Mouse (Mus musculus): ENCODE data around the gene Sirpa. TPM values are rescaled to one million over a fixed set of nuclear protein-coding genes. Genes with fewer than 3 reads are reported as not detected.
A peak's percentile ranks its signal among the peaks of the same experiment; 100 is the strongest.

Sirpa gene
- polyA plus RNA-seq, 1 experiment from 2014 or later, result 30.1 TPM

- Histone ChIP-seq H3K27ac (ENCODE audit: low read length) (no peak overlapping the region), H3K27me3 (replicated peaks; ENCODE audit: insufficient read depth, low read length) (no peaks in the 10 kb centered on the region), H3K4me3 (ENCODE audit: low read depth, low read length) (no peak overlapping the region), H3K36me3 (ENCODE audit: insufficient read depth, low read length) (no peaks in the 10 kb centered on the region), H3K4me1 (ENCODE audit: insufficient read depth, low read depth, low read length) (no peaks in the 10 kb centered on the region), H3K9me3 (ENCODE audit: low read length) (no peaks in the 10 kb centered on the region), H3K4me2 (replicated peaks; ENCODE audit: low read depth, low read length) (no peak overlapping the region), H3K9ac (replicated peaks; ENCODE audit: low read depth) (no peak overlapping the region)
- no peak for ATAC-seq
- DNase-seq (ENCODE audit: low spot score), result no peak
- WGBS, result 71% methylated on average over 2 of the region's 2 CpGs
- TF ChIP-seq EP300 (IDR thresholded peaks at IDR 0.05), result no peak
- TF ChIP-seq CTCF (IDR thresholded peaks at IDR 0.05), result no peak
Observed at GRCm38 (mm10) chr2:129606899-129607298, 14.3 kb downstream of the Sirpa start.

DNA sequence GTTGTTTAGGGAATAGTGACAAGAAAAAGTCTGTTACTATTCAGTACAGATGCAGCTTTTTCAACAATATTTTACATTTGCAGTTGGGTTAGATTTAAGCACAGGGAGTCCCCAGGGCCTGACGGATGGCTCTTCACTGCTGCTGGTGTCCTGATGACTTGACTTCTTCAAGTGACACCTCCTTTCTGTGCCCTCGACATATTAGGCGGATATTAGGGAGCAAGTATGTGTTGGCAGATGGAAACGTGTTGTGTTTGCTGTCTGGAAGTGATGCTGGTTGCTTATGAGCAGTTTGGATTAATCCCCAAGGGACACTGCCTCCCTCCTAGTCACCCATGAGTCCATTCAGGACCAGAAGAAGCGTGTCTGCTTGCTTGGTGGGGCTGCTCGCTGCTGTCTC, 21.3 kb downstream of the Sirpa start:
- H3K9ac ChIP-seq (replicated peaks; ENCODE audit: low read depth), result no peak overlapping the region
- H3K27ac ChIP-seq (ENCODE audit: low read length), result no peak overlapping the region
- H3K4me1 ChIP-seq (ENCODE audit: insufficient read depth, low read depth, low read length), result no peaks in the 10 kb centered on the region
- H3K9me3 ChIP-seq (ENCODE audit: low read length), result 0 out of 2 replicates have a peak, but pooled peaks cover 3% of the 10 kb centered on the region
- WGBS, result 57% methylated on average over 6 of the region's 6 CpGs
- H3K4me2 ChIP-seq (replicated peaks; ENCODE audit: low read depth, low read length), result no peak overlapping the region
- DNase-seq (ENCODE audit: low spot score), result peak; percentile 63
- H3K36me3 ChIP-seq (ENCODE audit: insufficient read depth, low read length), result no peaks in the 10 kb centered on the region
- no peaks in the 10 kb centered on the region for H3K27me3 ChIP-seq (replicated peaks; ENCODE audit: insufficient read depth, low read length)
- TF ChIP-seq CTCF (IDR thresholded peaks at IDR 0.05) (no peak), EP300 (IDR thresholded peaks at IDR 0.05) (no peak)
- ATAC-seq, result peak; percentile 62
- H3K4me3 ChIP-seq (ENCODE audit: low read depth, low read length), result no peak overlapping the region

GRCm38 (mm10) chr2:129614482-129615185, 22.0 kb downstream of the Sirpa start:
- WGBS, result 61% methylated on average over 10 of the region's 10 CpGs
- no peak for ATAC-seq
- 0 out of 2 replicates have a peak, but pooled peaks cover 3% of the 10 kb centered on the region for H3K9me3 ChIP-seq (ENCODE audit: low read length)
- H3K4me2 ChIP-seq (replicated peaks; ENCODE audit: low read depth, low read length), result no peak overlapping the region
- no peak overlapping the region for H3K27ac ChIP-seq (ENCODE audit: low read length)
- H3K4me3 ChIP-seq (ENCODE audit: low read depth, low read length), result no peak overlapping the region
- no peaks in the 10 kb centered on the region for H3K36me3 ChIP-seq (ENCODE audit: insufficient read depth, low read length)
- H3K27me3 ChIP-seq (replicated peaks; ENCODE audit: insufficient read depth, low read length), result no peaks in the 10 kb centered on the region
- DNase-seq (ENCODE audit: low spot score), result no peak
- H3K9ac ChIP-seq (replicated peaks; ENCODE audit: low read depth), result no peak overlapping the region
- H3K4me1 ChIP-seq (ENCODE audit: insufficient read depth, low read depth, low read length), result no peaks in the 10 kb centered on the region
- TF ChIP-seq CTCF (IDR thresholded peaks at IDR 0.05), result no peak

- Histone ChIP-seq H3K4me3 (ENCODE audit: low read depth, low read length) (no peak overlapping the region), H3K9ac (replicated peaks; ENCODE audit: low read depth) (no peak overlapping the region), H3K4me1 (ENCODE audit: insufficient read depth, low read depth, low read length) (no peaks in the 10 kb centered on the region), H3K27ac (ENCODE audit: low read length) (no peak overlapping the region), H3K36me3 (ENCODE audit: insufficient read depth, low read length) (no peaks in the 10 kb centered on the region), H3K4me2 (replicated peaks; ENCODE audit: low read depth, low read length) (no peak overlapping the region), H3K27me3 (replicated peaks; ENCODE audit: insufficient read depth, low read length) (no peaks in the 10 kb centered on the region), H3K9me3 (ENCODE audit: low read length) (0 out of 2 replicates have a peak, but pooled peaks cover 3% of the 10 kb centered on the region)
- 76% methylated on average over 7 of the region's 7 CpGs for WGBS
- ATAC-seq (no peak), DNase-seq (ENCODE audit: low spot score) (no peak)
- TF ChIP-seq CTCF (IDR thresholded peaks at IDR 0.05) (no peak), EP300 (IDR thresholded peaks at IDR 0.05) (no peak)
Observed at GRCm38 (mm10) chr2:129620148-129620547, 27.5 kb downstream of the Sirpa start.

GRCm38 (mm10) chr2:129620881-129621280, 28.2 kb downstream of the Sirpa start:
- TF ChIP-seq CTCF (IDR thresholded peaks at IDR 0.05) (no peak), EP300 (IDR thresholded peaks at IDR 0.05) (no peak)
- ATAC-seq, result no peak
- 89% methylated on average over 5 of the region's 5 CpGs for WGBS

DNA sequence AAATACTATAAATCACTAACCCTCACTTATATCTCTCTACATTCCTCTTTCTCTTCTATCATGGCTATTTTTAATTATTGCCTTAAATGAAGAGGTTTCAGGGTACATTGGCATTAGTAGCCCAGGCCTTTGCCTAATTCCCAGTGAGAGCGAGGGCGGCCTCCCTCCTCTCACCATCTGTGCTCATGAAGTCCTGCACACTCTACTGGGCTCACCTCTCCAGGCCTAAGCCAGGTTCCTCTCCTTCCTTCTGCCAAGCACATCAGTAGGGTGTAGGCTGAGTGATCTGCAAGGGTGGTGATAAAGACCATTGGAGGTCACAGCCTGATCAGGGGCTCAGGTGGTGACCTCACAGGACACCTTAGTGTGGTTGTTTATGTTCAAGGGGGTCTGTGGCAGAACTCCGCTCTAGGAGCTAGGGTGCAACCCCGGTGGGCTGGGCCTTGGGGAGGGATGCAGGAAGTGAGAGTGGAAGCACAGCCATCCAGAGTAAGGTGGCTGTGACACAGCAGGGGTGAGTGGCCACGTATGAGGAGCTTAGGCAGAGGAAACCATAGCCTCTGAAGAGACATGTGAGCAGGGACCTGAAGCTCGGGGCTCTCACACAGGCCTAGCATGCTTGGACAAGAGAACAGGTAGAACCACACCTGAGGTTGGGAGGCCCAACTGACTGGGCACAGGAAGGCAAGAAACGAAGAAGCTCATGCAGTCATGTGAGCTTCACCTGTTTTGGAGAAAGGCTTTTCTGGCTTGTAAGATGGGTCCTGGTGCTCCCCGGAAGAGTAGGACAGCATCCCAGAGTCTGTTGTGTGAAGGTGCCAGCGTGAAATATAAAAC, 29.2 kb downstream of the Sirpa start:
- Histone ChIP-seq H3K4me1 (ENCODE audit: insufficient read depth, low read depth, low read length) (no peaks in the 10 kb centered on the region), H3K27ac (ENCODE audit: low read length) (no peak overlapping the region), H3K9ac (replicated peaks; ENCODE audit: low read depth) (no peak overlapping the region), H3K27me3 (replicated peaks; ENCODE audit: insufficient read depth, low read length) (no peaks in the 10 kb centered on the region), H3K4me2 (replicated peaks; ENCODE audit: low read depth, low read length) (no peak overlapping the region), H3K9me3 (ENCODE audit: low read length) (no peaks in the 10 kb centered on the region), H3K36me3 (ENCODE audit: insufficient read depth, low read length) (no peaks in the 10 kb centered on the region), H3K4me3 (ENCODE audit: low read depth, low read length) (no peak overlapping the region)
- DNase-seq (ENCODE audit: low spot score) (no peak), ATAC-seq (no peak)
- WGBS, result 85% methylated on average over 9 of the region's 9 CpGs
- TF ChIP-seq CTCF (IDR thresholded peaks at IDR 0.05) (no peak), EP300 (IDR thresholded peaks at IDR 0.05) (no peak)

More at GRCm38 (mm10) chr2:129620881-129621280, 28.2 kb downstream of the Sirpa start:
- no peak overlapping the region for H3K4me3 ChIP-seq (ENCODE audit: low read depth, low read length)
- no peak overlapping the region for H3K9ac ChIP-seq (replicated peaks; ENCODE audit: low read depth)
- DNase-seq (ENCODE audit: low spot score), result no peak
- H3K27ac ChIP-seq (ENCODE audit: low read length), result no peak overlapping the region
- no peak overlapping the region for H3K4me2 ChIP-seq (replicated peaks; ENCODE audit: low read depth, low read length)
- H3K36me3 ChIP-seq (ENCODE audit: insufficient read depth, low read length), result no peaks in the 10 kb centered on the region
- H3K4me1 ChIP-seq (ENCODE audit: insufficient read depth, low read depth, low read length), result no peaks in the 10 kb centered on the region
- H3K9me3 ChIP-seq (ENCODE audit: low read length), result 0 out of 2 replicates have a peak, but pooled peaks cover 1% of the 10 kb centered on the region
- no peaks in the 10 kb centered on the region for H3K27me3 ChIP-seq (replicated peaks; ENCODE audit: insufficient read depth, low read length)

Measured in lung, postnatal 0 days (tissue).